Mouse (Mus musculus) heart, adult 8-10 months (tissue): ENCODE results near the gene Neu4. TPM values are rescaled to one million over a fixed set of nuclear protein-coding genes. Genes with fewer than 3 reads are reported as not detected.

Source experiments
- DNase-seq: peaks from one replicate; pipeline ENCODE4 v3.0.0; 2022; ENCODE audit warnings: low spot score
- total RNA-seq, 4 experiments: library from RNA; stranded (reverse); gene quantifications; 2 replicates each; pipeline ENCODE4 v1.2.4; 2022

Gene Neu4
- total RNA-seq, 4 experiments from 2014 or later = 0.09 TPM; not detected in 3

DNA sequence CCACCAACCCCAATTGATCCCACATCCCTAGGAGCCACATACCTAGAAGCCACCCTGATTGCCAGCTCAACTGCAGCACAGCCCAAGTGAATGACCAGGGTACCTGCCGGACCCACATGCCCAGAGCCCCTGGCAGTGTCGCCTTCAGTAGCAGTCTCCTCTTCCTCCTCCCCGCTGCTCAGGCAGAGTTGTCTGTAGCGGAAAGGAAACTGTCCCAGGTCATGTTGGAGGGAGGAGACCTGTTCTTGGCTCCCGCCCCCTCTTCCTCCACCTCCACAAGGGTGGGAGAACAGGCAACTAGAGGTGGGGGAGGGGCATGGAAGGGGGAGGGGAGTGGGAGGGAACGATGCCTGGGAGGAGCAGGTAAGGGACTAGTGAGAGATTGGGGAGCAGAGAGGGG, 32.1 kb downstream of the Neu4 start, which contains the start of gene Pdcd1:
Pdcd1 (minus strand) TSS at position 181 of the 400 bp plus-strand sequence.
- no peak for DNase-seq

DNA sequence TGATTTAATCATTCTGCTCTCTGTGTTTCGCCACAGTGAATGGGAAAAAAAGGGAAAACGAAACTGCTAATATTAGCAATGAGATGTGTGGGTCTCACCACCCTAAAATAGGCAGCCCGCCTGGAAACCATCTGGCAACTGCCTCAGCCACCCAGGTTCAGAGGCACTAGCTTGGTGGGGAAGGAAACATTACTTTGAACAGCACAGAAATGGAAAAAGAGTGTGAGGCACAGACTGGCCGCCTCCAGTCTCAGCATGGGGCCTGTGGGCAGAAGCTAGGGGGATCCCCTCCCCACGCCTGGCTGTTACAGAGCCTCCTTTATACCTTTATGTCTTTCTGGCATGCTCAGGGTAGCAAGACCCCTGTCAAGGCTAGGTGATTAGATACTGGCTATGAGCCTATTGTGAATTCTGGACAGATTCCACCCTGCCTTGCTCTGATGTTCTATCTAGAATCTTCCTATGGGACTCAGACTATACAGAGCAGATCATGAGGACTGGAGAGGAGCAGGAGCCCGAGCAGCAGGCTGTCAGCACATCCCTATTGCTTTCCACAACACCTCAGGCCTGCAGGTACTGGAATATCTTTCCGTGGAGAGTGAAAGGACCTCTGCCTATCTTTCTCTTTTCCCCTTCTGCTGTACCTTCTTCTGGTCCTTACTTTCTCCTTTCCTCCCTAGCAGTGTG, 33.4 kb downstream of the Neu4 start:
- no peak for DNase-seq

DNA sequence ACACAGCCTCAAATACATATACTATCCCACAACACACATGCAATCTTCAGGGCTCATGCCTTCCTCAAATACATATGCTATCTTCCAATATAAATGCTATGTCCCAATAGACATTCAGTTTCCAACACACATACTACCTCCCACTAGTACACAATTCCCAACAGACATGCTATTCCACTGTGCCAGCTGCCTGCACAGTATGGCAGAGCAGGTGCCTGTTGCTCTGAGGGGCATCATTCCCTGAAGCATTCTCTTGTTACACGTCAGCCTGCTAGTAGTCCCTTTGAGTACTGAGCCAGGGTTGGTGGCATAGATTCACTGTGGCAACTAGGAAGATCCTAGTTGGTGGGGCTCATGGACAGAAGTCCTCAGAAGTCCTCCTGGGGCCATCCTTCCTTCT, 34.2 kb downstream of the Neu4 start:
- DNase-seq = no peak

DNA sequence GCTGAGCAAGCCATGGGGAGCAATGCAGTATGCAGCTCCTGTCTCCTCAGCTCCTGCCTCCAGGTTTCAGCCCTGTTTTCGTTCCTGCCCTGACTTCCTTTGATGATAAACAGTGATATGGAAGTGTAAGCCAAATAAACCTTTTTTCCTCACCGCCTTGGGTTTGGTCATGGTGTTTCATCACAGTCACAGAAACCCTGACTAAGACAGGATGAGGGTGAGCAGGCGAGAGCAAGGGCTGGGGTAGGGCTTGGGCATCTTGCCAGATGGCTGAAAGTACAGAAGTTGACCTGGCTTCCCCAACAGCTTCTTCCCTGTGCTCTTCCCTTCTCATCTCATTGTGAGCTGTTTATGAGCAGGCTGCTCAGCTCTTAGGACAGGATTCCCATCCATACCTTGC, 35.7 kb downstream of the Neu4 start:
- DNase-seq = no peak

DNA sequence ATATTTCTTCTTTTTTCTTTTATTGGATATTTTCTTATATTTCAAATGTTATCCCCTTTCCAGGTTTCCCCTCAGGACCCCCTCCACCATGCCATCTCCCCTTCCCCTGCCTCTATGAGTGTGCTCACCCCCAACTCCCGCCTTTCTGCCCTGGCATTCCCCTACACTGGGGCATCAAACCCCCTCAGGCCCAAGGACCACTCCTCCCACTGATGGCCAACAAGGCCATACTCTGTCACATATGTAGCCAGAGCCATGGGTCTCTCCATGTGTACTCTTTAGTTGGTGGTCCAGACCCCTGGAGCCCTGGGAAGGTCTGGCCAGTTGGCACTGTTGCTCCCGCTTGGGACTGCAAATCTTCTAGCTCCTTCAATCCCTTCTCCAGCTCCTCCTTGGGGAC, 37.1 kb downstream of the Neu4 start:
- DNase-seq = no peak

DNA sequence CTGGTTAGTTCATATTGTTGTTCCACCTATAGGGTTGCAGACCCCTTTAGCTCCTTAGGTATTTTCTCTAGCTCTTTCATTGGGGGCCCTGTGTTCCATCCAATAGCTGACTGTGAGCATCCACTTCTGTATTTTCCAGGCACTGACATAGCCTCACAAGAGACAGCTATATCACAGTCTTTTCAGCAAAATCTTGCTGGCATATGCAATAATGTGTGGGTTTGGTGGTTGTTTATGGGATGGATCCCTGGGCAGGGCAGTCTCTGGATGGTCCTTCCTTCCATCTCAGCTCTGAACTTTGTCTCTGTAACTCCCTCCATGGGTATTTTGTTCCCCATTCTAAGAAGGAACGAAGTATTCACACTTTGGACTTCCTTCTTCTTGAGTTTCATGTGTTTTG, 38.0 kb downstream of the Neu4 start:
- peak; percentile 13 for DNase-seq

DNA sequence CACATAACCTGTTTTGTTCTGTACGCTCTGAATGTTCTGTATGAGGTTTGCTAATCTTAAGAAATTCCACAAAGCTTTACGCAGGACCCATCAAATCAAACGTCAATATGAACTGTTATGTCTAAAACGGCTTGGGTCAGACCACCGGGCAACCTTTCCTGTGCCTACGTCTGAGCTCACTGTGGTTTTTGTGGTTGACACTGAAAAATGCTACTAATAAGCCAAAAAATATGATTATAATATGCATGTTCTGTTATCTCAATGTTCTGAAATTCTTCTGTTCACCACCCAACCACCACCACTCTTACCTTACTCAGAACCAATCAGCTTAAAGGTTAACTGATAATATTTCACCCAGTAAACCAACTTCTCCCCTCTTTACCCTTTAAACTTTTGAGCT, 54.5 kb downstream of the Neu4 start:
- DNase-seq = no peak

DNA sequence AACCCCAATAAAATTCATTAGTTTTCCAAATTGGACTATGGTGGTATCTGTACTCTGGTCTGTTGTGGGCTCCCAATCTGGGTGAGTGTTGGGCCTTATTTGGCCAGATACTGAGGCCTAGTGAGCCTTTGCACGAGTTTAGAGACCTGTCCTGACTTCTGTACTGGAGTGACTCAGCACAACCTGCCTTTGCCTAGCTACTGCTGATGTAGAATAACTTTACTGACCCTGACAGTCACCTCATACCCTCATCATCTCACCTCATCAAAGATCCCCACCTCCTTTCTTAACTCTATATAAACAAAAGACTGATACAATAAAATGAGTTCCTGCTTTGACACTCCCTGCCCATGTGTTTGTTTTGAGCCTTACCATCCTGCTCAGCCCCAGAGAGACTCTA, 56.5 kb downstream of the Neu4 start:
- no peak for DNase-seq

Other genes starting within 250 kb of the Neu4 start
- gene Dtymk, start 218.5 kb upstream of the Neu4 start, total RNA-seq = 10 to 100 TPM; 20.2 to 24.3 (median 20.9) TPM
- gene Ing5, start 216.5 kb upstream of the Neu4 start, total RNA-seq = 10 to 100 TPM; 10.3 to 15.0 (median 13.6) TPM
- 10 to 100 TPM; 43.5 to 56.2 (median 48.4) TPM for gene D2hgdh, start 195.5 kb upstream of the Neu4 start, total RNA-seq
- under 1 TPM; 0.28 to 0.60 (median 0.50) TPM for gene Gal3st2, start 159.1 kb upstream of the Neu4 start, total RNA-seq
- gene Gal3st2b, start 102.1 kb upstream of the Neu4 start, total RNA-seq = 1 to 10 TPM in 1 of 4 experiments, under 1 TPM in 3; 0.33 to 1.2 (median 0.51) TPM
- 1 to 10 TPM in 3 of 4 experiments, under 1 TPM in 1; 0.89 to 1.4 (median 1.3) TPM for gene Gal3st2c, start 29.9 kb upstream of the Neu4 start, total RNA-seq
- gene Pdcd1, start 32.1 kb downstream of the Neu4 start, total RNA-seq = not detected